In the genomic region with DNA sequence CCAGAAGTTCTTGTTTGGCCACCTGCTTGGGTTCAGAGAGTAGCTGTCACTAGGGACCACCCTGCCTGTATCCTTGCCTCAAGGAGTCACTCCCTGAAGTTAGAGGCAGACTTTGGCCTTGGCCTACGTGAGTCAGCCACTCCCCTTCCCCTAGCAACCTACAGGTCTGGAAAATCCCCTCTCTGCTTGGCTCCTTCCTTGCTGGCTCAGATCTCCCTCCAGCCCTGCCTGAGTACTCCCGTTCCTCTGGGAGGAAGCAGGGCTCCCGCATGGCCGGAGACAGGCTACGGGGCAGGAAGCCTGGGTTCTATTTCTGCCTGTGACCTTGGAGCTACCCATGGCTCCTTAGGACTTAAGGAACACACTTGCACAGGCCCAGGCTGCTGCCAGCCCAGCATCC, we compare ENCODE assay signal across 9 mouse cellular contexts. TPM values are rescaled to one million over a fixed set of nuclear protein-coding genes. Genes with fewer than 3 reads are reported as not detected.
DNase-seq lines count a peak whose midpoint lies in the region; ATAC-seq and TF ChIP-seq lines count a peak whose summit lies in the region.
"Had no signal": no experiment of that assay in that cellular context is flagged by ENCODE, and none has a peak within 500 bp of the region (broad histone marks: within the 10 kb centered on the region; RNA-seq: fewer than 3 reads in every experiment).

No protein-coding gene starts in this region.

- H3K27ac ChIP-seq in forebrain, embryonic 15.5 days (replicated peaks) = peak overlapping the region; percentile 27; the same call in 1 of the 2 replicates
- H3K27ac ChIP-seq in forebrain, embryonic 13.5 days = no peak overlapping the region
- peak overlapping the region; percentile 92 for H3K27ac ChIP-seq in embryonic fibroblast, embryonic 13.5 days (ENCODE audit: insufficient read depth, low read length)
- H3K27ac ChIP-seq in intestine, embryonic 14.5 days (ENCODE audit: low read depth) = peak overlapping the region; percentile 86
- H3K27ac ChIP-seq in liver, embryonic 16.5 days (ENCODE audit: low read length) = peak overlapping the region; percentile 42; the same call in 1 of the 2 replicates

- no peak overlapping the region for H3K9ac ChIP-seq in forebrain, embryonic 15.5 days (replicated peaks)
- H3K9ac ChIP-seq in forebrain, embryonic 13.5 days = no peak overlapping the region
- H3K9ac ChIP-seq in intestine, embryonic 14.5 days (ENCODE audit: low read length) = no peak overlapping the region
- H3K9ac ChIP-seq in liver, embryonic 16.5 days (ENCODE audit: low read depth, low read length) = no peak overlapping the region

- TF ChIP-seq POLR2A in embryonic fibroblast, embryonic 13.5 days (IDR thresholded peaks at IDR 0.05; ENCODE audit: low read depth, low read length) = no peak

- WGBS in forebrain, embryonic 15.5 days = 87% methylated on average over 5 of the region's 5 CpGs
- 78% methylated on average over 5 of the region's 5 CpGs for WGBS in forebrain, embryonic 13.5 days
- WGBS in intestine, embryonic 14.5 days = 51% methylated on average over 5 of the region's 5 CpGs
- 68% methylated on average over 5 of the region's 5 CpGs for WGBS in liver, embryonic 16.5 days (ENCODE audit: insufficient replicate concordance)

- TF ChIP-seq CTCF in embryonic fibroblast, embryonic 13.5 days (IDR thresholded peaks at IDR 0.05; ENCODE audit: borderline replicate concordance, insufficient read depth, low read length) = no peak

- DNase-seq in intestine, embryonic 14.5 days (ENCODE audit: low spot score) = no peak
- DNase-seq in embryo, embryonic 10 days (ENCODE audit: low spot score) = no peak
- no peak for DNase-seq in frontal cortex, adult 2 months (ENCODE audit: extremely low spot score in 1 of 2, low spot score in 1 of 2)
- no peak for DNase-seq in layer of hippocampus, adult 8-10 months (ENCODE audit: low spot score in 2 of 2)

- H3K4me3 ChIP-seq in forebrain, embryonic 15.5 days = no peak overlapping the region
- H3K4me3 ChIP-seq in forebrain, embryonic 13.5 days = no peak overlapping the region
- H3K4me3 ChIP-seq in embryonic fibroblast, embryonic 13.5 days (ENCODE audit: insufficient read depth, low read length) = no peak overlapping the region
- H3K4me3 ChIP-seq in intestine, embryonic 14.5 days (ENCODE audit: low read depth, low read length) = no peak overlapping the region
- H3K4me3 ChIP-seq in liver, embryonic 16.5 days (ENCODE audit: low read depth, low read length) = no peak overlapping the region

- H3K9me3 ChIP-seq in forebrain, embryonic 15.5 days = no peaks in the 10 kb centered on the region
- no peaks in the 10 kb centered on the region for H3K9me3 ChIP-seq in forebrain, embryonic 13.5 days (replicated peaks)
- H3K9me3 ChIP-seq in intestine, embryonic 14.5 days (ENCODE audit: control insufficient read depth, low read length) = no peaks in the 10 kb centered on the region
- no peaks in the 10 kb centered on the region for H3K9me3 ChIP-seq in liver, embryonic 16.5 days (replicated peaks; ENCODE audit: control insufficient read depth, low read length)

- no peaks in the 10 kb centered on the region for H3K36me3 ChIP-seq in forebrain, embryonic 15.5 days
- 0 out of 2 replicates have a peak, but pooled peaks cover 4% of the 10 kb centered on the region for H3K36me3 ChIP-seq in forebrain, embryonic 13.5 days (ENCODE audit: poor library complexity, severe bottlenecking)
- H3K36me3 ChIP-seq in intestine, embryonic 14.5 days (ENCODE audit: control insufficient read depth, insufficient read depth, low read length) = peaks cover 13% of the 10 kb centered on the region
- H3K36me3 ChIP-seq in liver, embryonic 16.5 days (ENCODE audit: control insufficient read depth, insufficient read depth) = no peaks in the 10 kb centered on the region

- no peak overlapping the region for H3K4me2 ChIP-seq in forebrain, embryonic 15.5 days (replicated peaks)
- no peak overlapping the region for H3K4me2 ChIP-seq in forebrain, embryonic 13.5 days
- no peak overlapping the region for H3K4me2 ChIP-seq in intestine, embryonic 14.5 days (ENCODE audit: low read length)
- H3K4me2 ChIP-seq in liver, embryonic 16.5 days (ENCODE audit: low read depth, low read length) = no peak overlapping the region

- no peak for ATAC-seq in forebrain, embryonic 15.5 days (replicated peaks)
- ATAC-seq in forebrain, embryonic 13.5 days = no peak
- peak; percentile 60 for ATAC-seq in intestine, embryonic 14.5 days (replicated peaks; ENCODE audit: low FRiP score, low TSS enrichment, low read depth)
- peak; percentile 45 for ATAC-seq in liver, embryonic 16.5 days (ENCODE audit: low read depth)

- peaks cover 14% of the 10 kb centered on the region for H3K4me1 ChIP-seq in forebrain, embryonic 15.5 days
- peaks cover 16% of the 10 kb centered on the region for H3K4me1 ChIP-seq in forebrain, embryonic 13.5 days
- H3K4me1 ChIP-seq in embryonic fibroblast, embryonic 13.5 days (ENCODE audit: control insufficient read depth, insufficient read depth, low read length) = peaks cover 60% of the 10 kb centered on the region
- H3K4me1 ChIP-seq in intestine, embryonic 14.5 days (replicated peaks; ENCODE audit: control insufficient read depth, insufficient read depth, low read length) = peaks cover 55% of the 10 kb centered on the region
- peaks cover 5% of the 10 kb centered on the region for H3K4me1 ChIP-seq in liver, embryonic 16.5 days (ENCODE audit: control insufficient read depth, low read depth, low read length)

- no peaks in the 10 kb centered on the region for H3K27me3 ChIP-seq in forebrain, embryonic 15.5 days
- no peaks in the 10 kb centered on the region for H3K27me3 ChIP-seq in forebrain, embryonic 13.5 days
- H3K27me3 ChIP-seq in intestine, embryonic 14.5 days (replicated peaks; ENCODE audit: control insufficient read depth, insufficient read depth, low read length) = no peaks in the 10 kb centered on the region
- H3K27me3 ChIP-seq in liver, embryonic 16.5 days (ENCODE audit: control insufficient read depth, insufficient read depth, low read depth, low read length) = no peaks in the 10 kb centered on the region

RNA-seq across cellular contexts. Expression of a gene that starts 28.8 kb away (rescaled TPM):
- 3.7 and 4.2 TPM in 2 replicates for polyA plus RNA-seq in forebrain, embryonic 15.5 days (2015; fragmentation: Nextera tagmentation; extraction: Ambion mirVana)
- polyA plus RNA-seq in forebrain, embryonic 13.5 days (2015; fragmentation: Nextera tagmentation; extraction: Ambion mirVana) = 4.8 and 6.5 TPM in 2 replicates
- polyA plus RNA-seq in embryonic fibroblast, embryonic 13.5 days (2011; ENCODE audit: insufficient read length, low read depth, missing spikeins) = 271 and 368 TPM in 2 replicates
- polyA plus RNA-seq in intestine, embryonic 14.5 days (2014; fragmentation: Nextera tagmentation; extraction: Ambion mirVana) = 44.4 and 49.8 TPM in 2 replicates
- polyA plus RNA-seq in liver, embryonic 16.5 days (2015; fragmentation: Nextera tagmentation; extraction: Ambion mirVana) = 4.3 and 5.2 TPM in 2 replicates
- 3.5 and 4.0 TPM in 2 replicates for polyA plus RNA-seq in frontal cortex, adult 2 months (2012; rRNA removed)
- 1 to 10 TPM; 4.2 to 6.1 (median 5.6) TPM for total RNA-seq in layer of hippocampus, adult 8-10 months (2022)

RNA-seq across cellular contexts. Expression of a gene that starts 44.3 kb away (rescaled TPM):
- not detected in 2 replicates for polyA plus RNA-seq in forebrain, embryonic 15.5 days (2015; fragmentation: Nextera tagmentation; extraction: Ambion mirVana)
- polyA plus RNA-seq in forebrain, embryonic 13.5 days (2015; fragmentation: Nextera tagmentation; extraction: Ambion mirVana) = not detected in 2 replicates
- not detected in 2 replicates for polyA plus RNA-seq in embryonic fibroblast, embryonic 13.5 days (2011; ENCODE audit: insufficient read length, low read depth, missing spikeins)
- not detected in 2 replicates for polyA plus RNA-seq in intestine, embryonic 14.5 days (2014; fragmentation: Nextera tagmentation; extraction: Ambion mirVana)
- polyA plus RNA-seq in liver, embryonic 16.5 days (2015; fragmentation: Nextera tagmentation; extraction: Ambion mirVana) = not detected in 2 replicates
- polyA plus RNA-seq in frontal cortex, adult 2 months (2012; rRNA removed) = not detected in 2 replicates
- total RNA-seq in layer of hippocampus, adult 8-10 months (2022) = not detected
- total RNA-seq: gastrocnemius, adult 8-10 months had no signal

Comparison
In these comparisons a context has a peak if more than half of its experiments do, and no peak if none do; other contexts are left out.
1. ATAC-seq: peak in intestine, embryonic 14.5 days (single experiment) and liver, embryonic 16.5 days (single experiment); none in forebrain, embryonic 15.5 days (single experiment) and forebrain, embryonic 13.5 days (single experiment).